Mouse (Mus musculus): ENCODE results near the gene Mks1. TPM values are rescaled to one million over a fixed set of nuclear protein-coding genes. Genes with fewer than 3 reads are reported as not detected.

Gene Mks1
- total and polyA plus RNA-seq, 2 experiments from 2014 or later, result 4.4 to 4.5 TPM

DNA sequence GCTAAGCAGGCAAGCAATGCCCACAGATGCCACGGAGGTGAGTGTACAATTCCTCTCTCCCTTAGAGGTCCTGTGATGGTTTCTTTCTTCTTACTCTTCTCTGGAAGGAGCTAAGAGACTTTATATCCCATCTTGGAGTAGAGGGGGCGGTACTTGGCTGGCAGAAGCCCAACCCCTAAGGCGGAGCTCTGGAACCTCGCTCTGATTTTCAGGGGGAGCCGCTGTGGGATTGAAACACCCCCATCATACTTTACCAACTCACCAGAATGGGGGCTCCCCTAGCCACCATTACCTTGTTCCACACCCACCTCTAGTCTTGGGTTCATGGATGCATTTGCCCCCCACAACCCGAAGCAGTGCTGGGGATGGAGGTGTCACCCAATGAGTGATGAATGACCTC is 22.4 kb downstream of the Mks1 start, which contains the start of gene Epx:
TSS of gene Epx (minus strand) at position 101 of the 400 bp plus-strand sequence.
- no peak for DNase-seq (ENCODE audit: low spot score)
- no peak within 1 kb of the TSS for H3K4me3 ChIP-seq (ENCODE audit: low read depth, low read length)
- 80% methylated on average over 6 of the region's 6 CpGs for WGBS
- no peak within 1 kb of the TSS for H3K4me2 ChIP-seq (ENCODE audit: low read depth, low read length)
- no peak for ATAC-seq (ENCODE audit: insufficient read depth, low read depth)
- 0 out of 2 replicates have a peak, but pooled peaks cover 2% of the 10 kb centered on the region for H3K27me3 ChIP-seq (ENCODE audit: control insufficient read depth, insufficient read depth, low read length)
- no peak within 1 kb of the TSS for H3K9ac ChIP-seq (replicated peaks; ENCODE audit: low read depth, low read length)
- no peaks in the 10 kb centered on the region for H3K36me3 ChIP-seq (replicated peaks; ENCODE audit: control insufficient read depth, insufficient read depth, low read length)
- no peaks in the 10 kb centered on the region for H3K4me1 ChIP-seq (ENCODE audit: control insufficient read depth, insufficient read depth)
- no peaks in the 10 kb centered on the region for H3K9me3 ChIP-seq (replicated peaks; ENCODE audit: control insufficient read depth, low read length)
- no peak within 1 kb of the TSS for H3K27ac ChIP-seq (ENCODE audit: low read depth)
- TF ChIP-seq EP300 (IDR thresholded peaks at IDR 0.05; ENCODE audit: low read depth), result no peak
- no peak for TF ChIP-seq CTCF (IDR thresholded peaks at IDR 0.05; ENCODE audit: low read depth)

DNA sequence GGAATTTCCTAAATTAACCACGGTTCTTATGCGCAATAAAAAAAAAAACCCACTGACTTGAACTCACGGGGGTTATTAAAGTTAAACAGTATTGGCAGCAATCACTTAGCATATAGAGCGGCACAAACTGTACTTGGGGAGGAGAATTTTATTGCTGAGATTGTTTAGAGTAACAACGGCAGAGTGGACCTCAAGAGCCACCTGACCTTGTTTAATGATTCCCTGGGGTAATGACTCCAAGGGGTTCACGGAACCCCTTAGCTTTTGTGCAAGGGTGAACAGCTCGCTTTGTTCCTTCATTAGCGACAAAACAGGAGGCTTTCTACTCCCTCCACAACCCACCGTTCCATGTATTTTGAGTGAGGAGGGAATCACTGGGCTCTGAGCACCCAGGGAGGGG is 26.8 kb downstream of the Mks1 start:
- Histone ChIP-seq H3K4me2 (ENCODE audit: low read depth, low read length) (no peak overlapping the region), H3K9me3 (replicated peaks; ENCODE audit: control insufficient read depth, low read length) (no peaks in the 10 kb centered on the region), H3K27me3 (ENCODE audit: control insufficient read depth, insufficient read depth, low read length) (0 out of 2 replicates have a peak, but pooled peaks cover 2% of the 10 kb centered on the region), H3K9ac (replicated peaks; ENCODE audit: low read depth, low read length) (no peak overlapping the region), H3K4me1 (ENCODE audit: control insufficient read depth, insufficient read depth) (no peaks in the 10 kb centered on the region), H3K4me3 (ENCODE audit: low read depth, low read length) (no peak overlapping the region), H3K27ac (ENCODE audit: low read depth) (no peak overlapping the region), H3K36me3 (replicated peaks; ENCODE audit: control insufficient read depth, insufficient read depth, low read length) (no peaks in the 10 kb centered on the region)
- TF ChIP-seq EP300 (IDR thresholded peaks at IDR 0.05; ENCODE audit: low read depth) (no peak), CTCF (IDR thresholded peaks at IDR 0.05; ENCODE audit: low read depth) (no peak)
- 81% methylated on average over 9 of the region's 9 CpGs for WGBS
- DNase-seq (ENCODE audit: low spot score) (no peak), ATAC-seq (ENCODE audit: insufficient read depth, low read depth) (no peak)

DNA sequence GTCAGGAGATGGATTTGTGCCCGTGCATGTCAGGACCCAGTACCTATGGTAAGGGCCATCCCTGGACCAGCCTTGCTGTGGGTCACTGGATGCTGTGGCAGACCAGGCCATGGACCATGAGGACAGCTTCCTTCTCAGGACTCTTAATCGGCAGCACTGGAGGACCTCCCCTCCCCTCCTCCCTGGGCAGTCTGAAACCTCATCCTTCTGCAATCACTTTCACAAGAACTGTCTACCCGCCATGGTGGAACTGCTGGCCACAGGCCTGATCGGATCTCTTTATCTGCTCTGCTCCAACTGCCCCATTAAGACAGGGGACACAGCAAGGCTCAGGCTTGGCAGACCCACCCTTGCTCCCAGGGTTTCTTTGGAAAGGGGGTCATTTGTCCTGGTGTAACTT is 28.7 kb downstream of the Mks1 start:
- Histone ChIP-seq H3K27me3 (ENCODE audit: control insufficient read depth, insufficient read depth, low read length) (0 out of 2 replicates have a peak, but pooled peaks cover 2% of the 10 kb centered on the region), H3K4me2 (ENCODE audit: low read depth, low read length) (no peak overlapping the region), H3K9me3 (replicated peaks; ENCODE audit: control insufficient read depth, low read length) (no peaks in the 10 kb centered on the region), H3K4me1 (ENCODE audit: control insufficient read depth, insufficient read depth) (no peaks in the 10 kb centered on the region), H3K4me3 (ENCODE audit: low read depth, low read length) (no peak overlapping the region), H3K36me3 (replicated peaks; ENCODE audit: control insufficient read depth, insufficient read depth, low read length) (no peaks in the 10 kb centered on the region), H3K9ac (replicated peaks; ENCODE audit: low read depth, low read length) (no peak overlapping the region), H3K27ac (ENCODE audit: low read depth) (no peak overlapping the region)
- no peak for DNase-seq (ENCODE audit: low spot score)
- no peak for ATAC-seq (ENCODE audit: insufficient read depth, low read depth)
- 56% methylated on average over 4 of the region's 4 CpGs for WGBS
- TF ChIP-seq EP300 (IDR thresholded peaks at IDR 0.05; ENCODE audit: low read depth), result no peak
- no peak for TF ChIP-seq CTCF (IDR thresholded peaks at IDR 0.05; ENCODE audit: low read depth)

DNA sequence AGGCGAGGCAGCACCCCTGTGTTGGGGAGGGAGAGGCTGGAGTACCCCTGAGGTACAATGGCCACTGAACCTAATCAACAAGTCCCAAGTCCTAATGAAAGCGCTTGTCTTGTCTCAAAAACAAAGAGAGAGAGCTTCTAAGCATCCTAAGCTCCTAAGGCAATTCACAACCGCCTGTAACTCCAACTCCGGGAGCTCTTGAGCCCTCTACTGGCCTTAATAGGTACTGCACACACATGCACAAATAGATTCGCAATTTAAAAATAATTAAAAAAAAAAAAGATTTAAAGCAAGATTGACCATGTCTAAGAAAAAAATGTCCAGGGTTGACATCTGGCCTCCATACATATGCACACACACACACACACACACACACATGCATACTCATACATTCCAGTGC is 30.5 kb downstream of the Mks1 start:
- no peak overlapping the region for H3K4me3 ChIP-seq (ENCODE audit: low read depth, low read length)
- no peak overlapping the region for H3K9ac ChIP-seq (replicated peaks; ENCODE audit: low read depth, low read length)
- WGBS, result 44% methylated on average over 5 of the region's 5 CpGs
- DNase-seq (ENCODE audit: low spot score) (no peak), ATAC-seq (ENCODE audit: insufficient read depth, low read depth) (no peak)
- H3K4me2 ChIP-seq (ENCODE audit: low read depth, low read length), result no peak overlapping the region
- TF ChIP-seq CTCF (IDR thresholded peaks at IDR 0.05; ENCODE audit: low read depth), result peak; percentile 51
- no peak for TF ChIP-seq EP300 (IDR thresholded peaks at IDR 0.05; ENCODE audit: low read depth)
- no peaks in the 10 kb centered on the region for H3K36me3 ChIP-seq (replicated peaks; ENCODE audit: control insufficient read depth, insufficient read depth, low read length)
- no peak overlapping the region for H3K27ac ChIP-seq (ENCODE audit: low read depth)
- no peaks in the 10 kb centered on the region for H3K9me3 ChIP-seq (replicated peaks; ENCODE audit: control insufficient read depth, low read length)
- no peaks in the 10 kb centered on the region for H3K27me3 ChIP-seq (ENCODE audit: control insufficient read depth, insufficient read depth, low read length)
- no peaks in the 10 kb centered on the region for H3K4me1 ChIP-seq (ENCODE audit: control insufficient read depth, insufficient read depth)

GRCm38 (mm10) chr11:87884856-87885255 is 31.8 kb downstream of the Mks1 start:
- Histone ChIP-seq H3K27ac (ENCODE audit: low read depth) (no peak overlapping the region), H3K9me3 (replicated peaks; ENCODE audit: control insufficient read depth, low read length) (no peaks in the 10 kb centered on the region), H3K4me1 (ENCODE audit: control insufficient read depth, insufficient read depth) (no peaks in the 10 kb centered on the region), H3K36me3 (replicated peaks; ENCODE audit: control insufficient read depth, insufficient read depth, low read length) (no peaks in the 10 kb centered on the region), H3K4me3 (ENCODE audit: low read depth, low read length) (no peak overlapping the region), H3K4me2 (ENCODE audit: low read depth, low read length) (no peak overlapping the region), H3K27me3 (ENCODE audit: control insufficient read depth, insufficient read depth, low read length) (no peaks in the 10 kb centered on the region), H3K9ac (replicated peaks; ENCODE audit: low read depth, low read length) (no peak overlapping the region)
- no peak for TF ChIP-seq CTCF (IDR thresholded peaks at IDR 0.05; ENCODE audit: low read depth)
- TF ChIP-seq EP300 (IDR thresholded peaks at IDR 0.05; ENCODE audit: low read depth), result no peak
- no peak for ATAC-seq (ENCODE audit: insufficient read depth, low read depth)
- no peak for DNase-seq (ENCODE audit: low spot score)
- WGBS, result 71% methylated on average over 5 of the region's 5 CpGs

DNA sequence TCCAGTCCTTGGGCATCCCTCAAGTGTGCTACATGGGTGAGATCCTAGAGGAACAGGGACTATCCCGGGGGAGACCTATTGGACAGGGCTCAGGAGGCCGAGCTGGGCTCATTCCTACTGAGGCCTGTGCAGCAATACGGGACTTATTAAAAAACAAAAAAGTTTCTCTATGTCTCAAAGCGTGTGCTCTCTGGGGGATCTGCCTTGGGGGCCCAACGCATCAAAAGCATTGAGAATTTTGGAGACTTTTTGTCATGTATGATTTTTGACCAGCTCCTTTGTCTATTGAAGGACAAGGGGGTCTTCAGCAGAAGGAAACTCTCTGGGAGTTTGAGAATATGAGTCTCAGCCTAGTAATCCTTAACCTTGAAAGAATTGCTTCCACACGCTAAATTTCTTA is 39.2 kb downstream of the Mks1 start, which contains the start of gene Olfr462:
TSS of gene Olfr462 (minus strand) at position 101 of the 400 bp plus-strand sequence.
- Histone ChIP-seq H3K27ac (ENCODE audit: low read depth) (no peak within 1 kb of the TSS), H3K4me2 (ENCODE audit: low read depth, low read length) (no peak within 1 kb of the TSS), H3K9me3 (replicated peaks; ENCODE audit: control insufficient read depth, low read length) (no peaks in the 10 kb centered on the region), H3K4me1 (ENCODE audit: control insufficient read depth, insufficient read depth) (no peaks in the 10 kb centered on the region), H3K9ac (replicated peaks; ENCODE audit: low read depth, low read length) (no peak within 1 kb of the TSS), H3K27me3 (ENCODE audit: control insufficient read depth, insufficient read depth, low read length) (0 out of 2 replicates have a peak, but pooled peaks cover 9% of the 10 kb centered on the region), H3K4me3 (ENCODE audit: low read depth, low read length) (no peak within 1 kb of the TSS), H3K36me3 (replicated peaks; ENCODE audit: control insufficient read depth, insufficient read depth, low read length) (no peaks in the 10 kb centered on the region)
- TF ChIP-seq CTCF (IDR thresholded peaks at IDR 0.05; ENCODE audit: low read depth), result no peak
- TF ChIP-seq EP300 (IDR thresholded peaks at IDR 0.05; ENCODE audit: low read depth), result no peak
- ATAC-seq (ENCODE audit: insufficient read depth, low read depth) (no peak), DNase-seq (ENCODE audit: low spot score) (no peak)
- 81% methylated on average over 6 of the region's 6 CpGs for WGBS
